Mouse (Mus musculus): ENCODE data around the gene Gm15262.
"Not testable (repeated sequence)": the region's sequence is repeated elsewhere in the genome, so short reads cannot be mapped to it uniquely, and the experiment has no call there.

Gm15262 gene

DNA sequence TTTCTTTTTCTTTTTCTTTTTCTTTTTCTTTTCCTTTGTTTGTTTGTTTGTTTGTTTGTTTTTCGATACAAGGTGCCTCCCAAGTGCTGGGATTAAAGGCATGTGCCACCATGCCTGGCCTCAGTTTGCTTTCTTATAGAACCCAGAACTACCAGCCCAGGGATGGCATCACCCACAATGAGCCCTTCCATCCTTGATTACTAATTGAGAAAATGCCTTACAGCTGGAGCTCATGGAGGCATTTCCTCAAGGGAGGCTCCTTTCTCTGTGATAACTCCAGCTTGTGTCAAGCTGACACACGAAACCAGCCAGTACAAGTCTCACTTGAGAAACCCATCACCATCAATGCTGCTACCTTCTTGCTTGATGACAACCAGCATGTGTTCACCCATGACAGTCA lies at the start of gene Gm15262:
Gm15262 (plus strand) TSS at position 301 of the 400 bp plus-strand sequence.
- DNase-seq (ENCODE audit: low spot score in 2 of 2): not testable (repeated sequence)

DNA sequence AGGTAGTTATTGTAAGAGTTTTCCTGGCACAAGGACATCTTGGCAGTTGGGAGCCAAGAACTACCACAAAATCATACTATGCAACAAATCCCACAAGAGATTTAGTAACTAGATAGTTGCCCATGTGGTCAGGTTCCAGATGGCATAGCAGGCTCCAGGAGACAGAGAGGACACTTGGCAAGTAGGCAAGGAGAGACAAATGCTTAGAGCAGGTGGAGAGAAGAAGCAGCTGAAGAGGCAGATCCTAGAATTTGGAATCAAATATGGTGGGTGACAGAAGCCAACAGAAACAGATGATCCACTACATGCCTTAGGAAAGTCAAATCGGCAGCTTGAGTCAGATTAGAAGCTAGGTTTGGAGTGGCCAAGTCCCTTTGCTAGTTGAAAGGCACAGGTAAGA lies 20.9 kb downstream of the Gm15262 start:
- no peak for DNase-seq (ENCODE audit: low spot score in 2 of 2)

DNA sequence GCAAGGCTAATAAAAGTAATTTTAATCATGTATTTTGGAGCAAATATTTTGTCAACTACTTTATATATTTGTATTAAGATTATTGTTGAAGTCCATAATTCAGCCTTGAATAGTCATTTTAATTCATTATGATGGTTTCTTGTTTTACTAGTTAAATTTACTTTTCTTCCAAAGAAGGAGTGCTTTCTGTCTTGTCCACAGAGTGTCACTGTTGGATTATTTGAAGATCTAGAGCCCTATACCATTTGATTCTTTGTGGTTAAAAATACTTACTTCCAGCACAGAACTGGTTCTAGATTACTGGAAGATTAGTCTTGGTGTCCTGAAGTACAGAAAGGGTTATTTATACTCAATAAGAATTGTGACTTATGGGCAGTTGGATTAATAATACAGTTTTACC lies 29.2 kb downstream of the Gm15262 start:
- DNase-seq (ENCODE audit: low spot score in 2 of 2): no peak

DNA sequence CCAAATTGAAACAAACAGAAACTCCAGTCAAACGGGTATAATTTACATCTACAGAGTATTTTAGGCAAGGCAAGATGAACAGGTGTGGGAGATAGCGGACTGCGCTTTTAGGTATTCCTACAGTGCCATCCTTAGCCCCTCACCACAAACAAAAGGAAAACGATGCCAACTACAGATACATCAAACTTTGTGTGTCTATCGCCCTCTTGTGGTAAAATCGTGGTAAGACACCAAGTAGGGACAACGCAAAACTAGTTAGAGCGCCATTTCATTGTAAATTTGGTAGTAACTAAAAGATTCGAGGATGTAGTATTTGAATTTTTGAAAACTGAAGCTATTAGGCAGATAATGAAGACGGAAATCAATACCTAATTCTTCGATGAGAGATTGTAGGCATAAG lies 83.7 kb downstream of the Gm15262 start:
- DNase-seq (ENCODE audit: low spot score in 2 of 2): no peak

DNA sequence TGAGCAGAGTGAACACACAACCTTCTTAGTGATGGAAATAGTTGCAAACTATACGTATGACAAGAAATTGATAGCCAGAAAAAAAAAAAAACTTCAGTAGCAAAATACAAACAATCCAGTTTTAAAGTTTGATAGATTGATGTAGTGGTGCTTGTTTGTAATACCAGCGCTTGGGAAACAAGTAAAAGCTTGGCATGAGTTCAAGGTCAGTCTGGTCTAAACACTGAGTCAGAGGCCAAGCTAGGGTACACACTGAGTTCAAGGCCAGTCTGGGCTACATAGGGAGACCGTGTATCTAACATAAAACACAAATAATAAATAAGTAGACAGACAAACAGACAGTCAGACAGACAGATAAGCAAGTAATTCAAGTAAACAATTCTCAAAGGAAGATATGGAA lies 84.2 kb downstream of the Gm15262 start:
- DNase-seq (ENCODE audit: low spot score in 2 of 2): no peak

DNA sequence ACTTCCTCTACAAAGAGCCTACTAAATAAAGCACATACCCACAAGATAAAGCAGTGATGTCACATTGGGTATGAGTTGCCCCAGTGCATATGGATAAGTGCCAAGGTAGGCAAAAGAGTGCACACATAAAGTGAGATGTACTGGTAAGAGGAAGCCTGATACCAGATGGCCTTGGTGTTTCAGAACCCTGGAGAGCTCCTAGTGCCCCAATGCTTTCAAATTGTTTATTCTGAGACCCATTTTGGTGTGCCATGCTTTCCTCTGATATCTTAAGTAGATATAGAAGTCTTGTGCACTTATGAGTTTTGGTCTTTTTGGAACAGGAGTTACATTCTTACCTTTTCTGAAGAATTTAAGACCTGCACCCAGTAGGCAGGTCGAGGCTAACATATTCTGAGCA lies 88.3 kb downstream of the Gm15262 start:
- DNase-seq (ENCODE audit: low spot score in 2 of 2): no peak

DNA sequence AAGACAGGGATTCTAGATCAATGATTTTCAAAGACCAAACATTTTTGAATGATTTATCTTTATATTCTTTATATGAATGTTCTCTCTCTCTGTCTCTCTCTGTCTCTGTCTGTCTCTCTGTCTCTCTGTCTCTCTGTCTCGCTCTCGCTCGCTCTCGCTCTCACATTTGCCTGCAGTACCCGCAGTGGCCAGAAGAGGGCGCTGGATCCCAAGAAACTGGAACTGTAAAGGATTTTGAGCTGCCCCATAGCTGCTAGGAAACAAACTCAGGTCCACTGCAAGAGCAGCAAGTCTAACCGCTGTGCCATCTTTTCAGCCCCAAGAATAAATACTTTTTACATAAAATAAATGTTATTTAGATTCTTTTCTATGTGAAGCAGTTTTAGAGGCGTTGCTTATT lies 98.5 kb downstream of the Gm15262 start:
- peak in 1 of 2 experiments; percentile 66 for DNase-seq (ENCODE audit: low spot score in 2 of 2)

DNA sequence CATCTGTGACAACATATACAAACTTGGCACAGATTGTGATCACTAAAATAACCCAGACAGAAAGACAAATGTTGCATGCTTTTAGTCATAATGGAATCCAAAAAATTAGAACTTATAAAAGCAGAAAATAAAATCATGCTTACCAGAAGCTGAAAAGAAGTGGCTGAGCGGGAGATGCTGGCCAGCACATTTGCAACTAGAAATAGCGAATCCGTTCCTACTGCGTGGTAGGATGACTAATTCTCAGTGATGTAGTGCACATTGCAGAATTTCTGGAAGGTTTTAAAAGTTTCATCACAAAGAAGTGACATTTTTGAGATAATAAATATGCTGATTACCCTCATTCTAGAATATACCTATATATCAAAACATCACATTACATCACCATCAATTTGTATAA lies 100.7 kb downstream of the Gm15262 start:
- DNase-seq (ENCODE audit: low spot score in 2 of 2): no peak

DNA sequence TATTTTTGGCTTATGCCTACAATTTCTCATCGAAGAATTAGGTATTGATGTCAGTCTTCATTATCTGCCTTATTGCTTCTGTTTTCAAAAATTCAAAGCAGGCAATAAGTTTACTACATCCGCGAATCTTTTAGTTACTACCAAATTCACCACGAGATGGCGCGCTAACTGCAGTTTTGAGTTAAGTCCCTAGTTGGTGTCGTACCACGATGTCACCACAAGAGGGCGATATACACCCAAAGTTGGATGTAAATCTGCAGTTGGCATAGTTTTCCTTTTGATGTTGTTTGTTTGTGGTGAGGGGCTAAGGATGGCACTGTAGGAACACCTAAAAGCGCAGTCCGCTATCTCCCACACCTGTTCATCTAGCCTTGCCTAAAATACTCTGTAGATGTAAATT lies 111.9 kb downstream of the Gm15262 start:
- DNase-seq (ENCODE audit: low spot score in 2 of 2): peak; percentile 24 to 76

DNA sequence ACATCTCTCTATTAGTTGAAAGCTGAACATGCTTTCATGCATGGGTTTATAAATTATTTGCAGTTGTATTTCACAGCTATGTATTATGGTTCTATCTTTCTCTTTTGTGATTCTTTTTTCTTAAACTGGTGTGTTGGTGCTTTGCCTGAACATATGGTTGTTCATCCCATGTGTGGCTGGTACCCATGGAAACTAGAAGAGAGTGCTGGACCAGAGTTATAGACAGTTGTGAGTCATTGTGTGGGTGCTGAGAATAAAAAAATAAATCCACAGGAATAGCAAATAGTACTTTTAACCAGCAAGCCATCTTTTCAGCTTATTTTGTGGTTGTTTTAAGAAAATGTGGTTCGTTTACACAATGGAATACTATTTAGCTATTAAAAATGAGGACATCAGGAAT lies 123.9 kb downstream of the Gm15262 start:
- DNase-seq (ENCODE audit: low spot score in 2 of 2): no peak
